Mouse (Mus musculus) v-Abl transformed pro-B cells (cell line): ENCODE data around the gene Trim41.
"Not testable (repeated sequence)": the region's sequence is repeated elsewhere in the genome, so short reads cannot be mapped to it uniquely, and the experiment has no call there.

Experiments
- in situ Hi-C, 2 experiments: fragments of 400-800 bp; cut with MboI; formaldehyde crosslinking; loops; one replicate each; pipeline ENCODE4 v1.15.1; 2025; ENCODE audit not compliant: unreplicated experiment in 2 of 2

Gene Trim41

DNA sequence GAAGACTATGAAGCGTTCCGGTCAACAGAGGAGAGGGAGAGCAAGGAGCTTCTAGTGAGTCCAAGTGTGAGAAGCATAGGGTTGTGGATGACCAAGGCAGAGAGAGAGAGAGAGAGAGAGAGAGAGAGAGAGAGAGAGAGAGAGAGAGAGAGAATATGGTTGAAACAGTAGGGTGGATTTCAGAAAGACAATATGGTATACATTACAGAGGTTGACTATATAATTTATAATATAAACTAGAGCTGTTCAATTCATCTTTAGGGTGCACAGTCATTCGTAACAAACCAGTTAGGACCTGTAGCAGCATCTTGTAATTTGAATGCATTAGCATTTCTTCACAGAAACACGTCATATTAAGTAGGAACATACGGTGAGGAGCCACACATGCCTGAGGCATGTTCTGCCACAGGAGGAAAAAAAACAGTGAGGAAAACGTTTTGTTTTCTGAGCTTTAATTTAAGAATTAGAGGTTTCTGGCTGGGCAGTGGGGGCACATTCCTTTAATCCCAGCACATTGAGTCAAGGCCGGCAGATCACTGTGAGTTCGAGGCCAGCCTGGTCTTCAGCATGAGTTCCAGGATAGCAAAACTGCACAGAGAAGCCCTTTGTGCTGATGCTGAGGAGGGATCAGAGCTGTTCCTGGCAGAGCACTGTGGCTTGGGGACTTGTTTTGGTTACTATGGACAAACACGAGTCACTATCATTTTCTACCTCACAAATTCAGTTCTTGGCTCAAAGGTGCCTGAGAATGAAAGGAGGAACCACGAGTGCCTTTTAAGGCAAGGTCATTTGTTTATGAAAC, 21.9 kb upstream of the Trim41 start:
- in situ Hi-C loops = no loop called here

GRCm38 (mm10) chr11:48838181-48838797, 21.1 kb upstream of the Trim41 start:
- in situ Hi-C loops = no loop called here

DNA sequence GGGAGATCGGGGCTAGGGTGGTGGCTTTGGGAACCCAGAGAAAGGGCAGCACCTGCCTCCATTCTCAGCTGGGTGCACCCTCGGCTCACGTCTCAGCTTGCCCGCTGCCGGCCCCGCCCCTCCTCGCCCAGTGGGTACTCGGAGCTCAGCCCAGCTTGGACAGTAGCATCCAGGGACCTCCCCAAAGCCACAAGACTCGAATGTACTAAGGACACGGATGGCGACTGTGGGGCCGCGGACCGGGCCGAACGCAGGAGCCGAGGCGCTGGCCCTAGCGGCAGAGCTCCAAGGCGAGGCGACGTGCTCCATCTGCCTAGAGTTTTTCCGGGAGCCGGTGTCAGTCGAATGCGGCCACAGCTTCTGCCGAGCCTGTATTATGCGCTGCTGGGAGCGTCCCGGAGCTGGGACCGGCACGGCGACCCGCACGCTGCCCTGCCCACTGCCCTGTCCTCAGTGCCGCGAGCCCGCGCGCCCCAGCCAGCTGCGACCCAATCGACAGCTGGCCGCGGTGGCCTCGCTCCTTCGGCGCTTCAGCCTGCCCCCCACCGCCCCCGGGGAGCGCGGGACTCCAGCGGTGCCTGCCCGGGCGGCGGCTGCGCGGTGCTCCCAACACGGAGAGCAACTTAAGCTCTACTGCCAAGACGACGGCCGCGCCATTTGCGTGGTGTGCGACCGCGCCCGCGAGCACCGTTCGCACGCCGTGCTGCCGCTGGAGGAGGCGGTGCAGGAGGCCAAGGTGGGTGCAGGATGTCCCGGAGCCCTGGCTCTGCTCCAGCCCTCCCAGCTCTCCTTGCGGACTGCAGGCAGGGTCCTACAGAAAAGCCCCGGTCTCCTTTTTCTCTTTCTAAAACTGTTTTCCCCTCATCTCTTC, 20.4 kb upstream of the Trim41 start:
- in situ Hi-C loops = no loop called here

DNA sequence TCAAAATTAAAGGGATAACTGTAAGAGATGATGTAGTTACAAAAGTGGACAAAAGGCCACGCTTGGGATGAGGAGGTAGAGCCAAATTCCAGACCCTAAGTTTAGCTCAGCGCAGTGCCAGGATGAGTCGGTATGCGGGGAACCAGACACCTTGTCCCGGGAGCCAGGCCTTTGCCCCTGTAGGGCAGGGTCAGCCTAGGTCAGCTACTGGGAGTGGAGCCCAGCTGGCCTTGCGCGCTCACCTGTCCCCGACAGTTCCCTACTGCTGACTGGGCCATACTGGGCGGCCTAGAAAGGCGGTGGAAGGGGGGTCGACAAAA, 19.8 kb upstream of the Trim41 start:
- in situ Hi-C loops = no loop called here

DNA sequence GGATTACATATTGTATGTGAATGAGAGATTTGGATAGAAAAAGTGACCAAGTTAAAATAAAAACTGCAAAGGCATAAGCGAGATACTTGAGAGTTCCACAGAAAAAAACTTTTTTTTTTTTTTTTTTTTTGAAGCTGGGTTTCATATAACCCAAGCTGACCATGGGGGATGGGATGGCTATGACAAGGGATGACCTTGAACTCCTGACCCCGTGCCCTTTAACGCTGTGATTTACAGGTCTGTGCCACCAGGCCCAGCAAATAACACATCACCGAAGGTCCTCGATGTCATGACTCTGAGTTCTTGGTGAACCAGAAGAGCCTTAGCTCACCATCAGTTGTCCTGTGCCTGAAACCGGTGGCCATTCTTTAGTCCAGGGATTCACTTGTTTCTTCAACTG, 18.8 kb upstream of the Trim41 start:
- in situ Hi-C loops = no loop called here

- in situ Hi-C loops = no loop called here
Measured at GRCm38 (mm10) chr11:48833731-48834639, 16.8 kb upstream of the Trim41 start.

GRCm38 (mm10) chr11:48833078-48833730, 16.1 kb upstream of the Trim41 start:
- in situ Hi-C loops = no loop called here

DNA sequence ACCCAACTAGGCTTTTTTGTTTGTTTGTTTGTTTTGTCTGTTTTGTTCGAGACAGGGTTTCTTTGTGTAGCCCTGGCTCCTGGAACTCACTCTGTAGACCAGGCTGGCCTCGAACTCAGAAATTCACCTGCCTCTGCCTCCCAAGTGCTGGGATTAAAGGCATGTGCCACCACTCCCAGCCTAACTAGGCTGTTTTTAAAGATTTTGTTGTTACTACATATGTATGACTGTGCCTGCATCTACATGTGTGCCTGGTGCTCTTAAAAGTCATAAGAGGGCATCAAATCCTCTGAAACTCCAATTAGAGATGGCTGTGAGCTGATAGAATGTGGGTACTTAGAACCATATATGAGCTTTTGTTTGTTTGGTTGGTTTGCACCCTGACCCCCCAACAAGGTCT, 14.1 kb upstream of the Trim41 start:
- in situ Hi-C loops = no loop called here

GRCm38 (mm10) chr11:48830279-48830678, 13.1 kb upstream of the Trim41 start:
- in situ Hi-C loops = no loop called here

DNA sequence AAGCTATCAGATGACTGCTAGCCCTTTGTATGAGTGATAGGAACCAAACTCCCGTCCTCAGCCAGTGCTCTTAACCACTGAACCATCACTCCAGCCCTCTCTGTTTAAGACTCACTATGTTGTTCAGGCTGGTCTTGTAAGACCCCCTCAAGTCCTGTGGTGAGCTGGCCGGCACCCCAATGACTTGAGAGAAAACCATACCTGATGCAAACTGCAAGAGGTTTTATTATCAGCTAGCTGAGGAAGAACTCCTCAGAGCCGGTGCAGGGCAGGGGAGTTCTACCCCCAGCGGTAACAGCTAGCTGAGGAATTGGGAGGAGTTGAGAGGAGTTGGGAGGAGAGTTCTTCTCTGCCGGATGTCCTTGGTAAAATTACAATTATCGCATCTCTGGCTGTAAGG, 10.8 kb upstream of the Trim41 start:
- in situ Hi-C loops = no loop called here

GRCm38 (mm10) chr11:48826752-48827096, 9.6 kb upstream of the Trim41 start:
- in situ Hi-C loops = no loop called here

DNA sequence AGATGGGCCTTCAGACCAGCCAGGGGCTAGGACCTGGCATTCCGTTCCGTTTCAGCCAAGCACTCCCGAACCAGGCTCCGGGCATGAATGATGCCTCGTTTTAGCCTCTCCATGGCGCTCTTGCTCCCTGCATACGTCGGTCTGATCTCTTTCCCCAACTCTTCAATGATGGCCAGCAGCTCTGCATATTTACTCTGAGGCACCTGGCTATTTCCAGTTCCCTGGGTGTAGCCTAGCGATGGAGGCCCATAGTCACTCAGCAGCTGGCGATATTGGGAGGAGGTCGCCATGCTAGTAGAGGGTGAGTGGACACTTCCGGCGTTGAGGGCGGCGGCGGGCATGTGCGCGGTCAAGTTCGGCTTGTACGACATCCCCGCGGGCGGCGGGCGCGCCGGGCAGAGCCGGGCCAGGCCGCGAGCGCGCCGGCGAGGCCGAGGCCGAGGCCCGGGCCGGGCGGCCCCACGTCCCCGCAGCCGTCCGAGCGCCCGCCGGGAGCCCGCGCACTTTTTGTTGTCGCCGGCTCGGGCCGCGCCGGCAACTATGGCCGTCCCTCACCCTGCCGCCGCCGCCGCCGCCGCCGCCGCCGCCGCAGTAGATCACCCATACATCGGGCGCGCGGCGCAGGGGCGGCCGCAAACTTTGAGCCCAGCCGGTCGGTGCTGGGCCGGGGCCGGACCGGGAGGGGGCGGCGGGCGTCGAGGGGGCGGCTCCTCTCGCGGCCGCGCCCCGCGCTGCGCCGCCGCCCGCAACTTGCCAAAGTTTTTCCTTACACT, 9.0 kb upstream of the Trim41 start, which contains the start of the genes Trim7 and Gm12184:
Gene Trim7, plus strand, starts transcription at position 162 of the 773 bp plus-strand sequence.
Gene Gm12184, minus strand, starts transcription at position 677 of the 773 bp plus-strand sequence.
- in situ Hi-C loops = not testable (repeated sequence)

DNA sequence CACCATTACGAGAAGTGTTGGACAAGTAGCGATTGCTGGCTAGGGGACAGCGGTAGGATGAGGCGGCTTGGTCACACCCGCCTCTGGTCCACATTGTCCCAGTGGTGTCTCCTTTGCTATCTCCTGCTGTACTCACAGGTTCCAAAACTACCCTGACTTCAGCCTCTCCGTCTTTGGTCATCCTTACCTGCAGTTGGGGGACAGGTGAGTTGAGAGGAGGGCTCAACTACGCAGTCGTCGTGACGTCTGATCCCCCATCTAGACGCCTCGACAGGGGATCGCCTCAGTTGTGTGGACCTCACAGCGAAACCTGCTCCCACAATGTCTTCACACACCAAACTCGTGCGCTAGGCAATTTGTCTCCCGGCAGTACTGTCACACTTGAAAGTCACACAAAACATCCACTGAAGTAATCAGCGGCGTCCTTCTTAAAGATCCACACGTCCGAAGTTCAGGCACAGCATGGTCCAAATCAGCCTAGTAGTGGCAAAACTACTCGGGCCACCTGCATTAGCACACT, 7.2 kb upstream of the Trim41 start:
- in situ Hi-C loops = loop anchor here (5.0 kb wide), 1 partner anchor 33 kb away; no protein-coding TSS in a partner anchor

DNA sequence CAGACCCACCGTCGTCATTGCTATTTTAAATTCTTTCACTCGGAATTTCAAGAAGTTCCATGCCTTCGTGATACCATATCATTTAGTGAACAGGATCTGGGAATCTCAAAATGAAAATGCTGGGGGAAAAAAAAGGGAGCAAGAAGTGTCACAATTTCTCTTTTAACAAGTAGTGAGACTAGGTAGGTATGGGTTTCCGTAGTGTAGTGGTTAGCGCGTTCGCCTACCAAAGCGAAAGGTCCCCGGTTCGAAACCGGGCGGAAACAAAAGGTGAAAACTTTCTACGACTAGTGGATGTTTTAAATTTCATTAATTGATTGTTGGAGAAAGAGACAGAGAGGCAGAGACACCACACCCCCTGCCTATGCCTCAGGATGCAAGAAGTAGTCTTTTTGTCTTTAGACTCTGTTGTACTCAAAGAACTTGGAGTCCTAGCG, 6.4 kb upstream of the Trim41 start:
- in situ Hi-C loops = loop anchor here (5.0 kb wide), 1 partner anchor 34 kb away; no protein-coding TSS in a partner anchor

- in situ Hi-C loops = loop anchor here (5.0 kb wide), 1 partner anchor 34 kb away; no protein-coding TSS in a partner anchor
Measured at GRCm38 (mm10) chr11:48822768-48823512, 5.8 kb upstream of the Trim41 start.

GRCm38 (mm10) chr11:48821299-48821698, 4.1 kb upstream of the Trim41 start:
- in situ Hi-C loops = loop anchor here (5.0 kb wide), 1 partner anchor 36 kb away; no protein-coding TSS in a partner anchor

DNA sequence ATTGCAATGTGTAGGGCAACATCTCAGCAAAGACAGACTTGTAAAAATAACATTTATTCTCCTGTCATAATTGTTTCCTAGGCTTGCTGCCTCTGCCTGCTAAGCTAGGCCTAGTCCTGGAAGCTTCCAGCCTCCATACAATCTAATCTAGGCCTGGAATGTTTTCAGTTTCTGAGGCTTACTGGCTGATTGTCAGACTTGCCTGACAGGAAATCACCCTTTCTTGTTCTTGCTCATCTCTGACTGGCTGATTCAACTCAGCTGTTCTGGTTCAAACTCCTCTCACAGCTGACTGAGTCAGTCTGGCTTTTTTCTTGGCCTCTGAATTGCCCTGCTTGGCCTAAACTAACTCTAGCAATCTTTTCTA, 3.1 kb upstream of the Trim41 start:
- in situ Hi-C loops = loop anchor here (5.0 kb wide), 1 partner anchor 37 kb away; no protein-coding TSS in a partner anchor
